Mouse (Mus musculus) thymus, postnatal 4 days (tissue): ENCODE data around the gene Ddah2.
"Not testable (repeated sequence)": the region's sequence is repeated elsewhere in the genome, so short reads cannot be mapped to it uniquely, and the experiment has no call there.

Experiments
- DNase-seq: peaks from one replicate; pipeline ENCODE4 v3.0.0; 2021

Ddah2 gene

DNA sequence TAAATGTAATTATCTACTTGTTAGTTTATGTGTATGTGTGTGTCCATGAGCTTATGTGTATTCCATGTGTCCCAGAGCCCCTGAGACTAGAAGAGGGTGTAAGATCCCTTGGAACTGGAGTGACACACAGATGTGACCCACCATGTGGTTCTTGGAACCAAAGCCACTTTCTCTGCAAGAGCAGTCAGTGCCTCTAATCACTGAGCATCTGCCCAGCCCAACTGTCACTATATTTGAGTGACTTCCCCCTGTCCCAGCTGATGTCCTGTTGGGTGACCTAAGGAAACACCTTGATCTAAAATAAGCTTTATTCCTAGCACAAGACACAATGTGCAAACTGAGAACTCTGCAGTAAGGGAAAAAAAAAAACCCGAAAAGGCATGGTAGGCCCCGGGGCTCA lies 30.5 kb upstream of the Ddah2 start:
- no peak for DNase-seq

DNA sequence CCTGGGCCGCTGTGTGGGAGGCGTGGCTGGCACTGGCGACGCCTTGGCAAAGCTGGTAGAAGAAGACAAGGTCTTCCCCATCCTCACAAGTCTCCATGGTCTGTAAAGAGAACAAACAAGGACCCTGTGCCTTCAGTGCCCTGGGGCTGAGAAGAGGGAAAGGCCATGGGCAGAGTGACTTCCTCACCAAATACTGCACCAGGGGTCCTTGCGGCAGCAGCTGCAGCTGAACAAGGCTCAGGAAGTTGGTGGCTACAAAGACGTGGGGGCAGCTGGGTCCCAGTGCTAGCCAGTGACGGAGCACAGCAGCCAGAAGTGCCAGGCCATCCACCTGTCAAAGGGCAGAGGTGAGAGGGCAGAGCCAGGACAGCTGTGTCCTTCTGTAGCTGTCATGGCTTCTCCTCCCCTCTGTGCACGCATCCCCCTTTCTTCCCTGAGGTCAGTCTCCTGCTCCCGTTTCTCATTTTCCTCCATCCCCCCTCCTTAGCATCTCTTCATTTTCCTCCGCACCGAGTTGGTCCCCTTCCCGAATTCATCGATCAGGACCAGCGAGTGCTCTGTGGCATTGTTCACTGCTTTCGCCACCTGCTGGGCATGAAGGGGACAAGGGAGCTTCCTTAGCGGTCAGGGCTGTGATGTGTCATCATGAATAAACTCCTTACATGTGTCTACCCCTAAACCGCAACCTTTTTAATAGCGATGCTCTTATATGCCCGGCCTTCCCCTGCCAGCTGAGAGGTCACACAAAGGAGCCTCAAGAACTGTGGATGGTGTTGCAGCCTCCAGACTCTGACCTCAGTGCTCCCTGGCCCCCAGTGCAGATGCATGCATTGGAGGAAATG lies 28.9 kb upstream of the Ddah2 start:
- peak; percentile 61 for DNase-seq

DNA sequence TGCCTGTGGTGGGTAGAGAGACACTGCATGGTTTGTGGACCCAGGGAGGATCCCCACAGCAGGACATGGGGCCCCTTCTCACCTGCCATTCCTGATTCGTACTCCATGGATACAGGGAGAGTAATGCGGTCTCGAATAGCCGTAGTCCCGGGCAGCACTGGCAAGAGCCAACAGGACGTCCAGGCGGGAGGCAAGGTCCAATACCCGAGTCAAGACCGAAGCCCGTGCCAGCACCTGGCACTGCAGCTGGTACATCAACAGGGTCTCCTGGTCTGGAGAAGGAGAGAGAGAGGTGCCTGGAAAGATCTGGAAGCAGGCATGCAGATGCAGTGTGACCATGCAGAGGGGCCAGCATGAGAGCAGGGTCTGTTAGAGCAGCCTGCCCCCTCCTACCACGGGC lies 27.6 kb upstream of the Ddah2 start:
- DNase-seq, result no peak

DNA sequence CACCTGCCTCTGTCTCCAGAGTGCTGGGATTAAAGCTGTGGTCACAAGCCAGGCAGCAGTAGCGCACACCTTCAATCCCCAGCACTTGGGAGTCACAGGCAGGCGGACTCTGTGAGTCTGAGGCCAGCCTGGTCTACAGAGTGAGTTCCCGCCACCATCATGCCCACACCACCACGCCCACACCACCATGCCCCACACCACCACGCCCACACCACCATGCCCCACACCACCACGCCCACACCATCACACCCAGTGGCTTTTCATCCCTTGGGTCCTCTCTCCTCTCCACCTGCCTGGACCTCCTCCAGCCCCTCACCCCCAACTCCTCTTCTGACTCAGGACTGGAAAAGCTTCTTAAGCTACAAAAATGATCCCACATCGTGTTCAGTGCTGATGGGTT lies 27.0 kb upstream of the Ddah2 start:
- DNase-seq, result no peak

DNA sequence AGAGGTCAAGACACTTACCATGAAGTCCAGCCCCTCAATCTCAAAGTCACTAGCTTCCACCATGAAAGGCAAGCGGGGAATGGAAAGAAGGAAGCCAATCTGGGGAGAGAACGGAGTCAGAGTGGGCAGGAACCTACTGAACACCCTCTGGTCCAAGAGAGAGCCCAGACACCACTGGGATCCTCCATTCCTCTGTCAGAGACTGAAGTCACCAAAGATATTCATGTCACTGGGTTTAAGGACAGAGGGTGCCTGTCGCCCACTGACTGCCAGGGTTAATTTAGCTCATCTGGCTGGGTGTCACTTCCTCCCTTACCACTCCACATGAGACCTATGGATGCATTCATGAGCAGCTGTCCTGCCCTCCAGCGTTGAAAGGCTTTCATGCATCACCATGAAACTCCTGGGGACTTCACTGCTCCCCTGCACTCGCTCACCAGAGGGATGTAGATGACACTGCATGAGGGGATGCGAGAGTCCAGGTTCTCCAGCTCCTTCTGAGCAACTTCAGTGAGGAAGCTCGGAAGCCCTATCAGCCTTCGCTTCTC lies 26.4 kb upstream of the Ddah2 start:
- DNase-seq, result no peak

DNA sequence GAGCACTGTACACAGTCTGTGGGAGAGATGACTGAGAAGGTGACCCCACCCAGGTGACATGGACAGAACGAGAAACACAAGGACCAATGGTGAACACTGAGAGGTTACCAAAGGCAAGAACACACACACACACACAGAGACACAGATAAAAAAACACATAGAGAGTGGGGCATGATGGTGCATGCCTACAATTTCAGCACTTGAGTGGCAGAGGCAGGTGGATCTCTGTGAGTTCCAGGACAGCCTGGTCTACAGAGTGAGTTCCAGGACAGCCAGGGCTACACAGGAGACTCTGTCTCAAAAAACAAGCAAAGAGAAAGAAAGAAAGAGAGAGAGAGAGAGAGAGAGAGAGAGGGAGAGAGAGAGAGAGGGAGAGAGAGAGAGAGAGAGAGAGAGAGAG lies 25.1 kb upstream of the Ddah2 start:
- not testable (repeated sequence) for DNase-seq

DNA sequence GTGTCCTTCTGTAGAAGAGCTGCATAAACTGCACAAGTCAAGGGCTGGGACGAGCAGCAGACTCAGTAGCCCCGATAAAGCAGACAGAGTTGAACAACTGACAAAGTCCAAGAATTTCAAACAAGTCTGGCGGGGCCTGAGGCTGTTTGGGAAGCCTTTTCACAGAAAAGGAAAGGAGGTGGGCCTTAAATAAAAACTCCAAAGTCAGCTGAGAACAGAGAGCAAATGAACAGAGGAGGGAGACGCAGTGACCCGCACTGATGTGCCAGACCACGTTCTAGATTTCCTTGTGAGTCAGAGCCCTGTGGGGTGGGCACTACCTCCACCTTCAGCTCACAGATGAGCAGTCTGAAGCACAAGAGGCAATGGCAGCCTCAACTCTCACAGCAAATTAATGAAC lies 23.9 kb upstream of the Ddah2 start:
- DNase-seq, result no peak

DNA sequence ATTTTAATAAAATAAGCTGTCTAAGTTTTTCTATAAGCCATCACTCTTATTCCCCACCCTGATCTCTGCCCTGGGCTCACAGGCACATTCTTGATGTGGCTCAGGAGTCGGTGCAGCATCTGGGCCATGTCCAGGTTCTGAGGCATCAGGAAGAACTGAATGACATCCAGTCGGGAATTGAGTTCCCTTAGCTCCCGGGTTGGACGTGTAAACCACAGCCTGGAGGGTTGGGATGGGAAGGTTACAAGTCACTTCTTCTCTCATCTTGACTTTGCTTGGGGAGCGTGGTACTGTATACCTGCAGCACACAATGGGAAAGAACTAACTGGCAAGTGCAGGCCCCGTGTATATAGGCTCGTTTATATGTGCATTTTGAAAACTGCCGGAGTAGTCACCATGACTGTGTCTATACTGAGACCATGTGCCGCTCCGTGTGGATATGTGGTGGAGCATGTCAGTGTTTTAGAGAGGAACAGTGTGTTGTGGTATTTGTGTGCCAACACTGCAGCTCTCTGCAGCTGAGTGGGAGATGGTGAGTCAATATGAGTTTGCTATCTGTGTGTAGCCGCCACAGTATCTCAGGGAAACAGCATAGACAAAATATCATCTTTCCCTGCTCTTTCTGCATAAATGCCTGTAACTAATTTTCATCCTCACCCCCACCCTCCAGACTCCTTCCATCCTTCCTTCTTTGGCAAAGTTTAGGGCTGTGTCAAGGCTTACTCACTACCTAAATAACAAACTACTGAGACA lies 19.5 kb upstream of the Ddah2 start:
- DNase-seq, result no peak

DNA sequence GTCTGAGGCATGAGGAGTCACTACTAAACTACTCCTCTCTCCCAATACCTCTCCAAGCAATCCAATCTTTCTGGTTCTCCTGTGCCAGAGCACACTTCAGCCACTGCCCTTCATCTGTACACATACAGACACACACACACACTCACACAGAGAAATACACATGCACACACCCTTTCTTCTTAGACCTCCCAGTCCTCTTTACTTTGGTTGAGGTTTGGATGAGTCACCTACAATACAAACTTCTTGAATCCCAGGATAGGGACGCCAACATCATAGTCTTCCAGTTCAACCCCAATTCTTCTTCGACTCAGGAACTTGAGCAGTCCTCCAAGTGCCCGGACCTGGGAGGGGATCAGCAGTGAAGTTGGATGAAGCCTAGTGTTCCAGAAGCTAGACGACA lies 15.0 kb upstream of the Ddah2 start:
- DNase-seq, result no peak

DNA sequence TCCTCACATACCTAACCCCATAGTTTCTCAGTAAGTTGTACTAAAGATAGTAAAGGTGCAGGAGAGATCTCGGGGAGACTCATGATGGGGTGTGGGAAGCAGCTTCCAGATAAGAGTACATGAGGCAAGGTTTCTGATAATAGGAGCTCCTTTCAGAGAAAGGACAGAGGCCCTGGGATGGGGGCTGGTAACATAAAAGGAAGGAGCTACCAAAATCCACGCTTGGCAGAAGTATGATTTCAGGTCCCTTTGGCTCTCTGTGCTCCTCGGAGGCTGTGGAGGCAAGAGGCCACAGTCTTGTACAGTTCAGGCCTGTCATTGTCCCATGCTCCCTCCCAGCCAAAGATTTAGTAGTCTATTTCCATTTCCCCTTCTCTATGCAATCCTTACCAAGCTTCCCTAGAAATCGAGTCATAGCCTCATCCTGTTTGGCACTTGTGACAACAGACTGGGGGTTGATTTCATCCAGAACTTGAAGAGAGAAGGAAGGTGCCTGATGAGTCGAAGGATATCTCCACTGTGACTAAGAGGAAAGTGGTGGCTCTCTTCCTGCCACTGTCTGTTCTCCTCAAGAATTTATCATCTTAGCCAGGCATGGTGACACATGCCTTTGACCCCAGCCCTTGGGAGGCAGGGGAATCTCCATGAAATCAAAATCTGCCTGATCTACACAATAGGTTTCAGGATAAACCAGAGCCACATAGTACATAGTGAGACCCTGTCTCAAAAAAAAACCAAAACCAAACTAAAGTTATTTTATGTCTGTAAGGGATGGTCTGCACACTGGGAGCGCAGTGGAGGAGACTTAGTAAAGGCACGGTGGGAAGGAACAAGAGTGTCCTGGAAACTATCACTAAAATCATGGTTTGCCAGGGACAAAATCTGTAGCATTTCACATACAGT lies 13.7 kb upstream of the Ddah2 start:
- DNase-seq, result no peak

DNA sequence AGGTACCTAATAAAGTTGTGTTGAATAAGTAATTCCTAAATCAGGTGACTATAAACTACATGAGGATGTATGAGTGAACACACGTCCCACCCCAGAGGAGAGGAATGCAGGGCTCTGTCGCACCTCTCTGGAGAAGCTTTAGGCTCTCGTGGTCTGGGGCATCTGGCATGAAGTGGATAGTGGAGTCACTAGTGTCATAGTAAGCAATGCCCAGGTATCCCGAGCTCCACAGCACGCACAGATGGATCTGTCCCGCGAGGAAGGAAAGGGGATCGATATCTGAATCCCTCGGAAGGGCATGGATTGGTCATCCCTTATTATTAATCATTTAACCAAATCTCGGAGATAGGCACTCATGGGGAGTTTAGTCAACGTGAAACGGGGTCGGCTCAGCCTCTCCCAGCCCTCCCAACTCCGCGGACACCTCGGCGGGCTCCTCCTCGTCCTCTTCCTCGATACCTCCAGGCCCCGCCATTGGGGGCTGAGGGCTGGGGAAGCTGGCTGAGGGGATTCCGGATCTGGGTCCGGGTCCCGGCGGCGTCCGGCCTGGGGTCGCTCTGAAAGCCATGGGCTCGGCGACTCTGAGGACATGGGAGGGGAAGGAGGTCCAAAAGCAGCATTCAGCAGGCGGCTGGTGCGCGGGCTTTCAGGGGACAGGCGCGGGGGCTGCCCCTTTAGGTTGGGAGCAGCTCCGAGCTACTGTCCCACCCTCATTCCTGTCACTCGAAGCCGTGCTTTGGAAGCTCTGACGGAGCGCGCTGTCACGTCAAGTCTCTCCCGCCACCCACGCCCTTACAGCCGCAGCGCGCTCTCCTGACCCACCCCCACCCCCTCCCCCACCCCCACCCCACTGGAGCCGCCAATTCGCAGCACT lies 12.8 kb upstream of the Ddah2 start:
- DNase-seq, result peak; percentile 38

DNA sequence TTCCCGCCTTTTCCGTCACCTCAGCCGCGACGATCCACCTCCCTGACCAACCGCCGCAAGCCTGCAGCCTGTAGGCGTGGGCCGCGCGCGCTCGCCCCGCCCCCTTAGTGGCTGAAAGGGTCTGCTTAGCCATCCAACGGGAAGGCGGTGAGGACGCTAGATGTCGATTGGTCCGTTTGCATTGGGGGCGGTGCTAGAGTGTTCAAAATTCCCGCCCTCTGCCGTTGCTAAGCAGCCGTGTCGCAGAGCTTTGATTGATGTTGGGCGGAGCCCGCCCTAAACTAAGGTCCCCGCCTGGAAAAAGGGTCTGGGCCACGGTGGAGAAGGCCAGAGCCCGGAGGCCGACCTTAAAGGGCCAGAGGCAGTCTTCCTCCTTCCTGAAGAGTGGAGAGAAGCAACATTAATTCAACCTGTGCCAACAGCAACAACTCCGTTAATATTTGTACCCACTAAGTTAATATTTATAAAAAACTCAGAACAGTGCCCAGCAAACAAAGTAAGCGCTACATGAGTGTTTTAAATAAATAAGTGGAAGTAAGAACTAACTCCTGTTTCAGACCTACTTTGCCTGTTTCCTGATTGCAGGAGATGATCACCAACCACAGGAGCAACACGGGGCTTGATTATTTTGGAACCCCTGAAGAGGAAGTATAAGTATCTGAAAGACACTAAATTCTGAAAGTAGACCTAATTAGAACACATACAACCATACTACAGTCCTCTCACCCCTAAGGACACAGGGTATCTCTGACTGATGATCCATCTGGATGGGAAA lies 12.0 kb upstream of the Ddah2 start, which contains the start of gene Msh5:
Msh5 (minus strand) TSS at position 65 of the 775 bp plus-strand sequence.
- peak; percentile 98 for DNase-seq

DNA sequence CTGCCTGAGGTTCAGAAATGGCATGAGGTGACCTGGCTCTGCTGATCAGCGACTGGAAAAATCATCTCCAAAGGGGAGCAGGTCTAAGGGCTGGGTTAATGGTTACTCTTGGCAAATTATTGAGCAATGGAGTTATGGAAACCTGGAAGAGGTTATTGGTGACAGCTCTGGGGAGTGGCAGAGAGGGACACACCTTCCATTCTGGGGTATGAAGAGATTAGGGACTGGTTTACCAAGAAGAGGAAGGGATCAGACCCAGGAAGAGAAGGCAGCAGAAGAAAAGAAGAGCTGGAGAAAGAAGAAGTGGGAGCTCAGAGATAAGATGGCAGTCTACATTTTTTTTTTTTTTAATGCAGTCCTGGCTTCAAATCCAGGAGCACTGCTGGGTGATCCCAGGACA lies 11.1 kb upstream of the Ddah2 start:
- no peak for DNase-seq

DNA sequence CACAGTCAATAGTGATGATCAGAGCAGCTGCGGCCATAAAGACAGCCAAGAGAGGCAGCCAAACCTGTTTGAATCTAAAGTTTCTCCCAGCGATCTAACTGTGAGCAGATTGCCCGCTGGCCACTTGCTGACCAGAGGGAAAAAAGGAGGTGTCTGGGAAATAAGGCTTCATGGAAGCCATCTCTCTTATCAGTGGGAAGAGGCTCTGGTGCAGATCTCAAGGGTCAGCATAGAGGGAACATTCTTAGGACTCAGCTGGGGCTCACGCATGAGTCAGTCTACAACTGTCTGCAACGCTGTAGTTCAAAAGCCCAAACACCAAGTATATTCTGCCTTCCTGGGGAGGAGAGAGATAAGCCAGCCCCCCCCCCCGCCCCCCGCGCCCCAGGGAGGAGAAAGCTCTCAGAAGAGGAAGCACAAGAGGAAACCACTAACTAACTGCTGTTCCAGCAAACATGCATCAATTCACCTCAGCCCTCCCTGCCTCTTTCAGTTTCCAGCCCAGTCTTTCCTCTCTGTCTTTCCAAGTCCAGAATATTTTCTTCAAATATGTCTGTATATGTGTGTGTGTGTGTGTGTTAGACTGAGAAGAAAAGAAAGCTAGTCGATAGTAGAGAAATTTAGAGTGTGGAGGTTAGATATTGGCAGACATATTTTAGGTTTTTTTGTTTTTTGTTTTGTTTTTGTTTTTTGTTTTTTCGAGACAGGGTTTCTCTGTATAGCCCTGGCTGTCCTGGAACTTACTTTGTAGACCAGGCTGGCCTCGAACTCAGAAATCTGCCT lies 10.5 kb upstream of the Ddah2 start:
- DNase-seq, result peak; percentile 58

DNA sequence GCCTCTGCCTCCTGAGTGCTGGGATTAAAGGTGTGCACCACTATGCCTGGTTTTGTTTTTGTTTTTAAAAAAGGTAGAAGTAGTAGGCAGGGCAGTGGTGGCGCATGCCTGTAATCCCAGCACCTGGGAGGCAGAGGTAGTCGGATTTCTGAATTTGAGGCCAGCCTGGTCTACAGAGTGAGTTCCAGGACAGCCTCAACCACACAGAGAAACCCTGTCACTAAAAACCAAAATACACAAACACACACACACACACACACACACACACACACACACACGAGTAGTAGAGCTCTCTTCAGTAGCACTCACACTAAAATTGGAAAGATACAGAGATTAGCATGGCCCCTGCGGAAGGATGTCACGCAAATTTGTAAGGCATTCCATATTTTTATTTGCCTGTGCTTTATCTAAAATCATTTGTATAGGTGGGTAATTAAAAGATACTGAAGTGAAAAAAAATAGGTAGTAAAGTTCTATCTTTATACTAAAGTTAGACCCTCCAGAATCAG lies 9.8 kb upstream of the Ddah2 start:
- DNase-seq, result peak; percentile 41

DNA sequence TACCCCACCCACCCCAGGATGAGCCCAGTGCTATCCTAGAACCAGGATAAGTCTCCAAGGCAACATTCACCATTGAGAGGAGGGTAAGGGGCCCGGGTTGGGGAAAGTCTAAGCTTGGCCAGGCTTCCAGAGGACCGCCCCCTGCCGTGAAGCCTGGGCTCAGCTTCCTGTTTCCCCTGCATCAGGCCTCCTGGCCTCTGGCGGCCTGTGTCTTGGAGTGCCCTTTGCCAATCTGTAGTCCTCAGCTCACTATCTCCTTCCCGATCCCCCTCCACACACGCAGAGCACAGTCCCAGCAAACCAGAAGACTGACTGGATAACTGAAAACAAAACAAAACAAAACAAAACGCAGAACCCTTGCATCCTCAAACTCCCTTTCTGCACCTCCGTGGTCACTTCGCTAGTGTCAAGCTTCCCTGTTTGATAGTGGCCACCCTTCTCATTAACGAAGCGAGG lies 9.2 kb upstream of the Ddah2 start, which contains the start of gene Clic1:
Clic1 (plus strand) TSS at position 406 of the 456 bp plus-strand sequence.
- DNase-seq, result peak; percentile 83

DNA sequence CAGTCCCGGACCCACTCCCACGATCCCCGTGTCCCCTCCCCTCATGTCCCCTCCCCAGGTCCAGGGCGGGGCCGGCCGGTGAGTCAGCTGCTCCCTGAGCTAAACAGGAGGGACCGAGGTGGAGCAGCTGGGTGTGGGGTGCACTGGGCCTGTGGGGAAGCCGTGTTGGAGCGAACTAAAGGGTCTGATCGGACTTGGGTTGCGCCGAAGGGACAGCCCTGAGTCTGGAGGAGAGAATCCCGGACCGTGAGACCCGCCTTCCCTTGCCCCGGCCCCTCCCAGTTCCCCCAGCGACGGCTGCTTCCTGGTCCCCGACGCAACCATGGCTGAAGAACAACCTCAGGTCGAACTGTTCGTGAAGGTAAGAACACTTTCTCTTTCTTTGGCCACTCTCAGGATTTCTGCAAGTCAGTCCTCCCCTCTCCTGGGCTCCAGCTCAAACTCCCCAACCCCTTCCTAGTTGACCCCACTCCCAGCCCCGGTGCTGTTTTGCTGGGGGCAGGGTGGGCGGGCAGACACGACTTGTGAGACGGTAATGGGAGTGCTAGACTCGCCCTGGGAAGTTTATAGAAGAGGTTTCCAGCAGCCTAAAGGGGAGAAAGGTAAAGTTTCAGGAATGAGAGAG lies 8.6 kb upstream of the Ddah2 start:
- peak; percentile 86 for DNase-seq

DNA sequence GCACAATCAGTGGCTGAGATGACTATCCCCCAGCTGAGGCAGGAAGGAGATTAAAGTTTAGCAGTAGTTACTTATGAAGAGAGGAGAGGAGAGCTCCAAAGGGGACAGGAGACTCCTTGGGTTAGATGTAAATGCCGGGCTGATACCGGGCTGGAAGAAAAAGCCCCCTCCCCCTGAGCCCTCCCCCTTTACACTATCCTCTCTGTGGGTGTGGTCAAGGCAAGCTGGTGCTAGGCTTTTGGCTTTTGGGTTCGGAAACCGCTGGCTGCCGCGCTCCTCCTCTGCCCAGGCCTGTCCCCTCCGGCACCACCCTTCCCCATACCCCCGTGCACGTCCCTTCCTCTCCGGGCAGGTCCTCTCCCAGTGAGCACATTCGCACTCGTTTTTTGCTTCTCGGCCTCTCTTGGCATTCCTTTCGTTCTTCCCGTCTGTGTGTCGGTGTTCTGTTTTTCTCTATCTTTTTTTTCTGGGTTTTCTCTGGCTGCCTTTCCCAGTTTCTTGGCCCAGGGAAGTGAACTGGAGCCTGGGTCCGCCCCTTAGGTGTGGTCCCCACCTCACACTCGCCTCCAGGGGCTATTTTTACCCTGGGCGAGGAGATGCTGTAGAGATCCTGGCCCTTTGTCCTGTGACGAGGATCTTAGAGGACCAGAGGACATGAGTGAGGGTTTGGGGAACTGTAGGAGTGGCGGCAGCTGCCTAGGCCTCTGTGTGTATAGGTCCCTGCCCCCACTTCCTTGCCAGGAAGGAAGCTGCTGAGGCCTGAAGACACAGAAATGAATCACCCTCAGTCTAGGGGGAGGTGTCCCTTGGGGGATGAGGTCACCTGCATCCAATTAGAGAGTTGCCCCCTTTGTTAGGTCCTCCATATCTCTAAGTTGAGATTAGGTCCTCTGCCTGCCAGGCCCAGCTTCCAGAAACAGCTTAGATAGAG lies 7.4 kb upstream of the Ddah2 start:
- DNase-seq, result peak; percentile 73
